Mouse (Mus musculus): ENCODE results near the gene Prkg1. TPM values are rescaled to one million over a fixed set of nuclear protein-coding genes. Genes with fewer than 3 reads are reported as not detected.

Prkg1 gene
- polyA plus RNA-seq, 1 experiment from 2014 or later: 0.74 TPM

- H3K4me1 ChIP-seq (ENCODE audit: insufficient read depth): no peaks in the 10 kb centered on the region
- H3K36me3 ChIP-seq (replicated peaks; ENCODE audit: insufficient read depth, low read length): no peaks in the 10 kb centered on the region
- TF ChIP-seq EP300 (IDR thresholded peaks at IDR 0.05; ENCODE audit: low read depth) (no peak), CTCF (IDR thresholded peaks at IDR 0.05; ENCODE audit: low read depth) (no peak)
- ATAC-seq (no peak), DNase-seq (no peak)
- no peak overlapping the region for H3K27ac ChIP-seq (ENCODE audit: low read depth)
- no peak overlapping the region for H3K4me2 ChIP-seq (ENCODE audit: low read depth, low read length)
- H3K4me3 ChIP-seq (ENCODE audit: low read depth, low read length): no peak overlapping the region
- H3K9ac ChIP-seq (replicated peaks): no peak overlapping the region
- H3K9me3 ChIP-seq (ENCODE audit: low read length): no peaks in the 10 kb centered on the region
- no peaks in the 10 kb centered on the region for H3K27me3 ChIP-seq (ENCODE audit: insufficient read depth, low read length)
- 77% methylated on average over 3 of the region's 3 CpGs for WGBS (ENCODE audit: insufficient replicate concordance)
These were observed 322.5 kb downstream of the Prkg1 start for GRCm38 (mm10) chr19:31442311-31442710.

GRCm38 (mm10) chr19:31433446-31433845 lies 331.4 kb downstream of the Prkg1 start:
- 72% methylated on average over 1 of the region's 1 CpGs for WGBS (ENCODE audit: insufficient replicate concordance)
- TF ChIP-seq CTCF (IDR thresholded peaks at IDR 0.05; ENCODE audit: low read depth) (no peak), EP300 (IDR thresholded peaks at IDR 0.05; ENCODE audit: low read depth) (no peak)
- no peak overlapping the region for H3K4me3 ChIP-seq (ENCODE audit: low read depth, low read length)
- H3K4me2 ChIP-seq (ENCODE audit: low read depth, low read length): no peak overlapping the region
- H3K4me1 ChIP-seq (ENCODE audit: insufficient read depth): no peaks in the 10 kb centered on the region
- H3K27ac ChIP-seq (ENCODE audit: low read depth): no peak overlapping the region
- ATAC-seq (no peak), DNase-seq (no peak)
- H3K27me3 ChIP-seq (ENCODE audit: insufficient read depth, low read length): no peaks in the 10 kb centered on the region
- H3K36me3 ChIP-seq (replicated peaks; ENCODE audit: insufficient read depth, low read length): no peaks in the 10 kb centered on the region
- no peak overlapping the region for H3K9ac ChIP-seq (replicated peaks)
- no peaks in the 10 kb centered on the region for H3K9me3 ChIP-seq (ENCODE audit: low read length)

GRCm38 (mm10) chr19:31431411-31431810 lies 333.4 kb downstream of the Prkg1 start:
- Histone ChIP-seq H3K27me3 (ENCODE audit: insufficient read depth, low read length) (no peaks in the 10 kb centered on the region), H3K27ac (ENCODE audit: low read depth) (no peak overlapping the region), H3K9ac (replicated peaks) (no peak overlapping the region), H3K4me3 (ENCODE audit: low read depth, low read length) (no peak overlapping the region), H3K4me2 (ENCODE audit: low read depth, low read length) (no peak overlapping the region), H3K36me3 (replicated peaks; ENCODE audit: insufficient read depth, low read length) (no peaks in the 10 kb centered on the region), H3K9me3 (ENCODE audit: low read length) (no peaks in the 10 kb centered on the region), H3K4me1 (ENCODE audit: insufficient read depth) (no peaks in the 10 kb centered on the region)
- 64% methylated on average over 2 of the region's 2 CpGs for WGBS (ENCODE audit: insufficient replicate concordance)
- no peak for DNase-seq
- TF ChIP-seq CTCF (IDR thresholded peaks at IDR 0.05; ENCODE audit: low read depth): no peak
- no peak for TF ChIP-seq EP300 (IDR thresholded peaks at IDR 0.05; ENCODE audit: low read depth)
- ATAC-seq: no peak

GRCm38 (mm10) chr19:31426142-31426541 lies 338.7 kb downstream of the Prkg1 start:
- Histone ChIP-seq H3K27me3 (ENCODE audit: insufficient read depth, low read length) (no peaks in the 10 kb centered on the region), H3K36me3 (replicated peaks; ENCODE audit: insufficient read depth, low read length) (no peaks in the 10 kb centered on the region), H3K9ac (replicated peaks) (no peak overlapping the region), H3K4me2 (ENCODE audit: low read depth, low read length) (no peak overlapping the region), H3K9me3 (ENCODE audit: low read length) (no peaks in the 10 kb centered on the region), H3K4me1 (ENCODE audit: insufficient read depth) (no peaks in the 10 kb centered on the region), H3K27ac (ENCODE audit: low read depth) (no peak overlapping the region), H3K4me3 (ENCODE audit: low read depth, low read length) (no peak overlapping the region)
- TF ChIP-seq CTCF (IDR thresholded peaks at IDR 0.05; ENCODE audit: low read depth) (peak; percentile 56), EP300 (IDR thresholded peaks at IDR 0.05; ENCODE audit: low read depth) (no peak)
- WGBS (ENCODE audit: insufficient replicate concordance): 63% methylated on average over 5 of the region's 5 CpGs
- DNase-seq (peak; percentile 14), ATAC-seq (no peak)

- Histone ChIP-seq H3K4me1 (ENCODE audit: insufficient read depth) (no peaks in the 10 kb centered on the region), H3K9me3 (ENCODE audit: low read length) (no peaks in the 10 kb centered on the region), H3K4me3 (ENCODE audit: low read depth, low read length) (no peak overlapping the region), H3K27ac (ENCODE audit: low read depth) (no peak overlapping the region), H3K27me3 (ENCODE audit: insufficient read depth, low read length) (no peaks in the 10 kb centered on the region), H3K9ac (replicated peaks) (no peak overlapping the region), H3K36me3 (replicated peaks; ENCODE audit: insufficient read depth, low read length) (no peaks in the 10 kb centered on the region), H3K4me2 (ENCODE audit: low read depth, low read length) (no peak overlapping the region)
- no peak for TF ChIP-seq EP300 (IDR thresholded peaks at IDR 0.05; ENCODE audit: low read depth)
- no peak for TF ChIP-seq CTCF (IDR thresholded peaks at IDR 0.05; ENCODE audit: low read depth)
- DNase-seq: no peak
- 71% methylated on average over 9 of the region's 9 CpGs for WGBS (ENCODE audit: insufficient replicate concordance)
- no peak for ATAC-seq
These were observed 339.6 kb downstream of the Prkg1 start for GRCm38 (mm10) chr19:31425199-31425598.

- H3K9ac ChIP-seq (replicated peaks): no peak overlapping the region
- no peaks in the 10 kb centered on the region for H3K36me3 ChIP-seq (replicated peaks; ENCODE audit: insufficient read depth, low read length)
- no peak for DNase-seq
- no peak overlapping the region for H3K4me2 ChIP-seq (ENCODE audit: low read depth, low read length)
- WGBS (ENCODE audit: insufficient replicate concordance): 66% methylated on average over 5 of the region's 5 CpGs
- no peaks in the 10 kb centered on the region for H3K4me1 ChIP-seq (ENCODE audit: insufficient read depth)
- TF ChIP-seq EP300 (IDR thresholded peaks at IDR 0.05; ENCODE audit: low read depth) (no peak), CTCF (IDR thresholded peaks at IDR 0.05; ENCODE audit: low read depth) (no peak)
- no peak overlapping the region for H3K4me3 ChIP-seq (ENCODE audit: low read depth, low read length)
- H3K27me3 ChIP-seq (ENCODE audit: insufficient read depth, low read length): no peaks in the 10 kb centered on the region
- ATAC-seq: no peak
- no peaks in the 10 kb centered on the region for H3K9me3 ChIP-seq (ENCODE audit: low read length)
- no peak overlapping the region for H3K27ac ChIP-seq (ENCODE audit: low read depth)
These were observed 340.5 kb downstream of the Prkg1 start for GRCm38 (mm10) chr19:31424319-31424718.

GRCm38 (mm10) chr19:31413571-31413970 lies 351.3 kb downstream of the Prkg1 start:
- ATAC-seq (no peak), DNase-seq (no peak)
- 64% methylated on average over 7 of the region's 7 CpGs for WGBS (ENCODE audit: insufficient replicate concordance)
- Histone ChIP-seq H3K27ac (ENCODE audit: low read depth) (no peak overlapping the region), H3K9ac (replicated peaks) (no peak overlapping the region), H3K27me3 (ENCODE audit: insufficient read depth, low read length) (no peaks in the 10 kb centered on the region), H3K36me3 (replicated peaks; ENCODE audit: insufficient read depth, low read length) (no peaks in the 10 kb centered on the region), H3K9me3 (ENCODE audit: low read length) (no peaks in the 10 kb centered on the region), H3K4me1 (ENCODE audit: insufficient read depth) (no peaks in the 10 kb centered on the region), H3K4me2 (ENCODE audit: low read depth, low read length) (no peak overlapping the region), H3K4me3 (ENCODE audit: low read depth, low read length) (no peak overlapping the region)
- TF ChIP-seq EP300 (IDR thresholded peaks at IDR 0.05; ENCODE audit: low read depth): no peak
